Mouse (Mus musculus): ENCODE results near the gene Gm5916. TPM values are rescaled to one million over a fixed set of nuclear protein-coding genes. Genes with fewer than 3 reads are reported as not detected.

Gene Gm5916
- polyA plus RNA-seq (2015; fragmentation: Nextera tagmentation; extraction: Ambion mirVana), result not detected in 2 replicates

GRCm38 (mm10) chr9:36128679-36129078 lies at the start of gene Gm5916:
Gm5916 (minus strand) TSS chr9:36128779.
- ATAC-seq (ENCODE audit: borderline replicate concordance, extremely low read depth, low FRiP score, low TSS enrichment), result no peak
- WGBS, result 71% methylated on average over 1 of the region's 1 CpGs
- H3K4me1 ChIP-seq, result no peaks in the 10 kb centered on the region
- H3K36me3 ChIP-seq, result no peaks in the 10 kb centered on the region
- no peaks in the 10 kb centered on the region for H3K9me3 ChIP-seq
- H3K4me3 ChIP-seq, result no peak within 1 kb of the TSS
- no peaks in the 10 kb centered on the region for H3K27me3 ChIP-seq
- no peak within 1 kb of the TSS for H3K4me2 ChIP-seq
- no peak within 1 kb of the TSS for H3K27ac ChIP-seq
- no peak within 1 kb of the TSS for H3K9ac ChIP-seq

Other genes starting within 250 kb of the Gm5916 start
- not detected in 2 replicates for gene 9230113P08Rik, start 220.4 kb downstream of the Gm5916 start, polyA plus RNA-seq (2015; fragmentation: Nextera tagmentation; extraction: Ambion mirVana)

Data from lung, embryonic 15.5 days (tissue).